Mouse (Mus musculus): ENCODE measurements at regions not wholly inside any gene's neighbourhood (a gene's known extent, or its start where the extent isn't known, plus 50 kb on each side); places are given as distances from the start of the nearest gene placed in this dataset.

GRCm38 (mm10) chr7:33857431-33857830 lies 87.4 kb downstream of the Scgb2b26 start:
- H3K27ac ChIP-seq, result no peak overlapping the region
- no peak overlapping the region for H3K4me2 ChIP-seq (replicated peaks)
- H3K27me3 ChIP-seq, result no peaks in the 10 kb centered on the region
- no peaks in the 10 kb centered on the region for H3K4me1 ChIP-seq
- no peak overlapping the region for H3K9ac ChIP-seq
- no peak overlapping the region for H3K4me3 ChIP-seq
- H3K9me3 ChIP-seq (replicated peaks), result peaks cover 80% of the 10 kb centered on the region
- H3K36me3 ChIP-seq, result no peaks in the 10 kb centered on the region
- ATAC-seq (ENCODE audit: low FRiP score), result no peak

- no peak for ATAC-seq (ENCODE audit: low FRiP score)
Measured at GRCm38 (mm10) chr7:33854911-33855310, 89.9 kb downstream of the Scgb2b26 start.

More at GRCm38 (mm10) chr7:33854911-33855310, 89.9 kb downstream of the Scgb2b26 start:
- H3K27ac ChIP-seq, result no peak overlapping the region
- no peaks in the 10 kb centered on the region for H3K27me3 ChIP-seq
- no peaks in the 10 kb centered on the region for H3K36me3 ChIP-seq
- H3K4me2 ChIP-seq (replicated peaks), result no peak overlapping the region
- no peaks in the 10 kb centered on the region for H3K4me1 ChIP-seq
- H3K9me3 ChIP-seq (replicated peaks), result peaks cover 81% of the 10 kb centered on the region
- no peak overlapping the region for H3K9ac ChIP-seq
- H3K4me3 ChIP-seq, result no peak overlapping the region

Data from hindbrain, embryonic 12.5 days (tissue).